Mouse (Mus musculus) CD8-positive naive resting alpha-beta T cell, adult 2 months (primary cell): ENCODE data around the gene Lrrfip1.

Experiments
- DNase-seq, 2 experiments: peaks; one replicate each; pipeline ENCODE4 v3.0.0; 2022; ENCODE audit warnings: low read depth in 2 of 2, low spot score in 2 of 2

Lrrfip1 gene

GRCm38 (mm10) chr1:91023230-91023629, 24.7 kb downstream of the Lrrfip1 start:
- DNase-seq = no peak

DNA sequence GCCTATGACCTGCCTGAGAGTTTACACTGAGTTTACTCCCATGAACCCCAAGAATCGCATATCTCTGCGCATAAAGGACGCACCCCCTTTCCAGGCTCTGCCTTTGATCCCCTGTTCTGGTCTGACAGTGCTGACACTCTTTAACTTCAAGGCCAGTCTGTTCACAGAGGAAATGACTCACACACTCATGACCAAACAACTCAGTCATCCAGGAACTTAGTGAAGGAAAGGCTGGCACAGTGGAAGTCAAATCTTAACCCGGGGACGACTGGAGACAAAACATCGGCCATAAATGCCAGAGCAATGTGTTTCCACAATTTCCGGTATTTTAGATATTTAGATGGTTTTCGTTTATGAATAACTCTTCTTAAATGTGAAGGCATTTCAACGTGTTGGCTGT, 25.4 kb downstream of the Lrrfip1 start:
- DNase-seq = no peak

GRCm38 (mm10) chr1:91024464-91024863, 25.9 kb downstream of the Lrrfip1 start:
- no peak for DNase-seq

- no peak for DNase-seq
Observed at GRCm38 (mm10) chr1:91026945-91027344, 28.4 kb downstream of the Lrrfip1 start.

GRCm38 (mm10) chr1:91030383-91030782, 31.8 kb downstream of the Lrrfip1 start:
- no peak for DNase-seq

GRCm38 (mm10) chr1:91031547-91031946, 33.0 kb downstream of the Lrrfip1 start:
- no peak for DNase-seq

DNA sequence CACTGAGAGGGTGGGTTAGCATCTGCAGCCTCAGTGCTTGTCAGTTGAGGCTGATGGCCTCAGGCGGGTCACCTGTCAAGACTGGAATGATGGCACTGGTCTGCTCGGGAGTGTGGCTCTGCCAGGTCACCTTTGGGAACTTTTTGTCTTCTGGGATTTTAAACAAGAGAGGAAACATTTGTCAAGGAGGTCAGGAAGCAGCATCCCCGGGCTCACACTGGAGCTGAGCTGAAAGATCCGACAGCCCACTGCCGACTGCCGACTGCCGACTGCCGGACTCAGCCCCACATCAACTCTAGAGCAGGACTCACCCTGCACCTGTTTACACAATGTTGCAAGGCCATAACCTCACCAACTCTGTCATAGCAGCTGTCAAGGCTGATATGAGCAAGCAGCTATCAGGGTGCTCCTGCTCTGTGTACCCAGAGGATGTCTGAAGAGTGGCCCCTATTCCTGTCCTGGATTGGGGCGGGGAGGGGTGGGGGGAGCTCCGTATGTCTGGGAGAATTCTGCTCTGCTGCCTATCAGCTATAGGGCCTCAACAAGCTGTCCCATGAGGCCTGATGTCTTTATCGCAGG, 33.9 kb downstream of the Lrrfip1 start:
- no peak for DNase-seq

DNA sequence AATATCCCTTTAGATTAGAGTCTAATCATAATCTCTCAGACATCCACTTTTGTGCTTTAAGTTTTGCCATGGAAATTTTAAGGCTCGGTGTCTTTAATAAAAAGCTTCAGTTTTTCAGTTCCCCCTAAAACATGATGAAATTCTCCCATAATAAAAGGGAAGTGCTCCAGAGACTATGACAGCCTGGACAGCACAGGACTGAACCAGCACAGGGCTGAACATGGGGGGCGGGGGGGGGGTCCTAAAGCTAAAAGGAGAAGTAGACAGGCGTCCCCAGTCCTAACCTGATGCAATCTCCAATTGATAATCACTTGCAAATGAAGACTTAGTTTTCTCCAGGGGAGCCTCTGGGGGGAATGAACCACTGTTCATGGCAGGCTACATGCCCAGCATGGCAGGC, 36.0 kb downstream of the Lrrfip1 start:
- no peak for DNase-seq

DNA sequence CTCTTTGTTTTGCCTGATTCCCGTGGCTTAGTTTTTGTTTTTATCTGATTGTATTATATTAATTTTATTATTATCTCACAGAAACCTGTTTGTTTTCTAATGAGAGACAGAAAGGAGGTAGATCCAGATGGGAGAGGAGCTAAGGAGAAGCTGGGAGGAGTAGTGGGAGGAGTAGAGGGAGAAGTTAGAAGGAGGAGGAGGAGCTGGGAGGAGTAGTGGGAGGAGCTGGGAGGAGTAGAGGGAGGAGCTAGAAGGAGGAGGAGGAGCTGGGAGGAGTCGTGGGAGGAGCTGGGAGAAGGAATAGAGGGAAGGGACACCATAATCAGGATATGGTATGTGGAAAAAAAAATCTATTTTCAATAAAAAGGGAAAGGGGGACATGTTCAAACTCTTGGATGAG, 36.7 kb downstream of the Lrrfip1 start:
- DNase-seq = no peak

- no peak for DNase-seq
Observed at GRCm38 (mm10) chr1:91037213-91037612, 38.7 kb downstream of the Lrrfip1 start.

DNA sequence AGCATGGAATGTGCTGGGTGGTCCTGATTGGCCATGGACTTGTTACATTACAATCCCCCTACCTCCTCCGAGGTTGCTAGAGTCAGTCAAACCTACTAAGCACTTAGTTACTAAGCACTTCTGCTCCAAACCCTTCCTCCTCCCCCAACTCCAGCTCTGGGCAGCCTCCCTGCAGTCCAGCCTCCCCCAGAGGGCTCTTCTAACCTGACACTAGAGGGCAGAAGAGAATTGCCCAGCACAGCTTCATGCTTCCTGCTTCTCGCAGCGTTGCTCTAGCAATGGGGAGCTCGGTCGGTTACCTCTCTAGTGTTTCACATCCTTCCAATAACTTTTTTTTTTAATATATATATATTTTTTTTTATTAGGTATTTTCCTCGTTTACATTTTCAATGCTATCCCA, 39.5 kb downstream of the Lrrfip1 start:
- peak; percentile 55 to 65 for DNase-seq

DNA sequence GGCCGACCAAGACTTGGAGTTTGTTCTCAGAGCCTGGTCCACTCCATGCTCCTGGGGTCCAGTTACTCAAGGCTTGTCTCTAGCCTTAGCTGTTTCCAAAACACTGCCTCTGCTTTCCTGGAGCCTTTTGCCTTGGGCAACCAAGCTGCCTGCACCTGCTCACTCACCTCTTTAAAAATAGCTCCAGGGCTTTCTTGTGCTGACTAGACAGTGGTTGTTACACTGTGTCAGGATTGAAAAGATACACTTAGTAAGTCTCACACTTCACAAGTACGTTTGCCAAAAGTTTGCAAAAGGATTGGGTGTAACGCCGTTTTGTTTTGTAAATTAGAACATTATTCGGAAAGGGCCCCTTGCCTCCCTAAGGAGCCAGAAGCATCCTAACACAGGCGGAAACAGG, 40.0 kb downstream of the Lrrfip1 start:
- no peak for DNase-seq

GRCm38 (mm10) chr1:91041605-91042004, 43.1 kb downstream of the Lrrfip1 start:
- DNase-seq = no peak

DNA sequence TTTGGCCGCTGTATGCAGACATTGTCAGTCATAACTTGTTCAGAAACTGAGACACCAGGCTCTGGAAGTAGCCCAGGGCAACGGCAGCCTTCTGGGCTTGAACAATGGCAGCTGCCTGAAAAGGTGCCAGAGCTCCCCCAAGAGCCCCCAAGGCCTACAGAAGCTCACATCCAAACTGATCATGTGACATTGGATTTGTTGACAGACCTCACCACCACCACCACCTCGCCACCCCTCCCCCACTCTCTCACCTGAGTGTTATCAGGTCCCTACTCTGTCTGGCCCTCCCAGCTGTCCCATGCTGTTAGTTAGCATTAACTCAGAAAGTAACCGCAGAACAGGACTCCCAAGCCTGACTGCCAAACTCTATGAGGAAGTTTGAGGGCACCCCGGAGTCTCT, 44.7 kb downstream of the Lrrfip1 start:
- DNase-seq = no peak

- DNase-seq = no peak
Observed at GRCm38 (mm10) chr1:91044176-91044575, 45.6 kb downstream of the Lrrfip1 start.

GRCm38 (mm10) chr1:91044648-91045047, 46.1 kb downstream of the Lrrfip1 start:
- no peak for DNase-seq

DNA sequence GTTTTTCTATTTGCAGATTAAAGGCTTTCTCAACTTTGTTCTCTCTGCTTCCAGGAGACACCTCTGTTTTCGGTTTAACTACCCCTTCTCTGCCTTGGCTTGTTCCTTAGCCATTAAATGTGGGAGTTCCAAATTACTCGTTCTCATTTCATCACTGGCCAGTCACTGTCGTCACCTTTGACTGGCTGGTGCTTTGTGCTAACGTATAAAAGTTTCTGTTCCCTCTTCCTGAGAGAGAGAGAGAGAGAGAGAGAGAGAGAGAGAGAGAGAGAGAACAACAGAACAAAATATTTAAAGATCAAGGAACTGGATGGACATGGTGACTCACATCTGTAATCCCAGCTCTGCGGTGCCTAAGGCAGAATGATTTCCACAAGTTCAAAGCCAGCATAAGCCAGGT, 47.7 kb downstream of the Lrrfip1 start:
- no peak for DNase-seq

GRCm38 (mm10) chr1:91049296-91049695, 50.8 kb downstream of the Lrrfip1 start:
- no peak for DNase-seq

GRCm38 (mm10) chr1:91051461-91052094, 53.0 kb downstream of the Lrrfip1 start:
- DNase-seq = no peak

- peak; percentile 80 to 88 for DNase-seq
Observed at GRCm38 (mm10) chr1:91052747-91053181, 54.2 kb downstream of the Lrrfip1 start.

- DNase-seq = peak; percentile 59 to 65
Observed at GRCm38 (mm10) chr1:91053218-91054073, 54.9 kb downstream of the Lrrfip1 start.

GRCm38 (mm10) chr1:91054074-91054471, 55.5 kb downstream of the Lrrfip1 start:
- no peak for DNase-seq
